Mouse (Mus musculus) large intestine, adult 2 months (tissue): ENCODE measurements at regions not wholly inside any gene's neighbourhood (a gene's known extent, or its start where the extent isn't known, plus 50 kb on each side); places are given as distances from the start of the nearest gene placed in this dataset.

Experiments used
- DNase-seq: peaks from one replicate; pipeline ENCODE4 v3.0.0-alpha.2; 2012; ENCODE audit warnings: low read depth, low spot score
- WGBS: fragments of 180-500 bp; shearing (Covaris S2); methylation state at CpG from one replicate; pipeline ENCODE4 v1.1.7; 2018; 5-methylcytosine and 5-hydroxymethylcytosine counted together

DNA sequence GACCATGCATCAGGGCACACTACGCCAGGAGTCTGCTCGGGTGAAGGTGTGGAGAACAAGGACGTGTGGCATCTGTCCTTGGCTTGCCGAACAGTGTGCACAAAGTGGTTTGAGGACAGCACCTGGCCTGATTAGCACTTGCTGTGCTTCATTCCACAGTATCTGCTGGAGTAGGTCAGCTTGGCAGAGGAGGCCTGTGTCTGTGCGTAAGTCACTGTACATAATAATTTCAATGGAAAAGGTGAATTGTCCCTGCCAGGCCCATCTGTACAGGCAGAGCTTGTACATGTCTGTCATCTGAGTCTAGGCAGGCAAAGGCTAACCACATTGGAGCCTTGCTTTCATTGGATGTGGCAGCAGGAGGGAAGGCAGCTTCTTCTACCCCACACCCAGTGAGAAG, 979.5 kb upstream of the Car8 start:
- whole genome bisulfite sequencing = 90% methylated on average over 5 of the region's 5 CpGs
- no peak for DNase-seq

DNA sequence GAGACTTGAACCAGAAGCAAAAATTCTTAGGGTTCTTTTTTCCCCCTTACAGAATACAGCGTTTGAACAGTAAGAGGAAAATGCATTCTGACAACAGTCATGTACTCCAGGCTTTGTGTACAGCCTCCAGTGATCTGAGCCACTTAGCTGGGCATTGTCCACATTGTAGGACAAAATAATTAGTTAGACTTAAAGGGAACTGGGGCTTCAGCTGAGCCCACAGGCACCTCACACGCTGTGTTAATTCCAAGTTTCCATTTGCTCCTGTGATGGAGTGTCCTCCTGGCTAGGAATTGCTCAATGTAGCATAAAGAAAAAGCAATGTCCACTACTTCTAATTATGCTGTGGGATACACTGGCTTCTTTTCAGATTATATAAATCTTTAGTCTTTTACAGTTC, 969.8 kb upstream of the Car8 start:
- WGBS = 88% methylated on average over 2 of the region's 2 CpGs
- DNase-seq = no peak

- no peak for DNase-seq
- WGBS = 59% methylated on average over 2 of the region's 2 CpGs
These were observed 961.2 kb upstream of the Car8 start for GRCm38 (mm10) chr4:9200012-9200411.

DNA sequence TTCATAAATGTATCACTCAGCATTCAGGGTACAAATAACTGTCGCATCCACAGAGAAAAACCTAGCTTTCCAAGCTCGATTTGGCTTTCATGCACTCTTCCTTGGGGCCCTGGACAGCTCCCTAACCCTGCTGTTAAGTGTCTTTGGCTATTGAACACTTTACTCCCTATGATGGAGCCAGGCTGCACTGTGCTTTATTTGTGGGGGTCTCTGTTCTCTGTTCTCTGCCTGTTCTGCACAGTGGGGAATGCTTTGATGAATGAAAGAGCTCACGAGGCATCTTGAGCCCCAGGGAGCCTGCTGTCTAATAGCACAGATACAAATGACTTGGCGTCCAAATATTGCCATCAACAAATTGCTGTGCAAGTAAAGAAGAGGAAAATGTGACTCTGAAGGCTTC, 957.6 kb upstream of the Car8 start:
- WGBS = 62% methylated on average over 4 of the region's 4 CpGs

GRCm38 (mm10) chr4:9193121-9193520, 954.3 kb upstream of the Car8 start:
- WGBS = 77% methylated on average over 6 of the region's 6 CpGs
- no peak for DNase-seq

More for the DNA sequence above, 957.6 kb upstream of the Car8 start:
- DNase-seq = no peak

- WGBS = 44% methylated on average over 14 of the region's 14 CpGs
- DNase-seq = no peak
These were observed 946.5 kb upstream of the Car8 start for GRCm38 (mm10) chr4:9185156-9185875.

DNA sequence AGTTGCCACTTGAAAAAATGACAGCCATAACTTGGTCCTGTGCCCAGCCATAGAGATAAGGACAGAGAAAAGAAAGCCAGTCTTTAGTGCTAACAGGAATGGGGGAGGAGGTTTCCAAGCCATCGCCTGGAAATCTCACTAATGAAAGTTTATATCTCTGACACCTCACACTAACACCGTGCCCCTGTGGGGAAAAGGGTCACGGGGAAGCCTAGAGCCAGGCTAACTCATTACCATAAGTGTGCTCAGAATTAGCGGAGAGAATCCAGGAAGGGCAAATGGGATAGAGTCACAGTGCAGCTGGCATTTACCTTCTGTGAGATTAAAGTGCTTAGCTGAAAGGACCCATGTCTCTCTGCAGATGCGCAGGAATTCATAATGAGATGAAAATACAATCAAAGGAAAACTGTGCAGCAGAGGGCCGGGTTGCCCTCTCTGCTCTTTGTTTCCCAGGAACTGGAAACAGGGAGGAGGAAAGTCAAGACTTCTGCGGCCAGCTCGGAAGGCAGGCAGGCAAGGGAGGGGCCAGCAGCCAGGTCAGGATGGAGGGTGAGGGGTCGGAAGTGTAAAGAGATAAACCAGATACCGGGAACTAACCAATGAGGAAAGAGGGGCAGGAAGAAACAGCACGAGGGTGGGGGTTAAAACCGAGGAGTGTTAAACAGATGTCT, 945.7 kb upstream of the Car8 start:
- DNase-seq = no peak

GRCm38 (mm10) chr4:9174365-9174764, 935.5 kb upstream of the Car8 start:
- WGBS = 65% methylated on average over 1 of the region's 1 CpGs
- no peak for DNase-seq

More for the DNA sequence above, 945.7 kb upstream of the Car8 start:
- 3% methylated on average over 12 of the region's 12 CpGs for WGBS

DNA sequence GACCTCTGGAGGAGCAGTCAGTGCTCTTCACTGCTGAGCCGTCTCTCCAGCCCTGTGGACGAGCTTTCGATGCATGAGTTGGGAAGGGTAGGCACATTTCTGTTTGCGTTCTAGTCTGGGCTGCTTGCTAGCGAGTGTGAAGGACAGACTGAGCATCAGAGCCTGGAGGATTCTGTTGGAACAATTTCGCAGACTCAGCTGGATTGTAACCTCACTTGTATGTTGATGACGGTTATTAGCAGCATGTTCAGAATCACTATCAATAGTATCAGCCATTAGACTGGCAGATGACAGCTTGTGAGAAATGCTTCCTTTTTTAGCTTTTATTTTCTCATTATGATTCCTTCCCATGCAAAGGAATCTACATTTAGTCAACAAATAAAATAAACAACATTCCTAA, 923.5 kb upstream of the Car8 start:
- DNase-seq = no peak
- WGBS = 77% methylated on average over 7 of the region's 7 CpGs

DNA sequence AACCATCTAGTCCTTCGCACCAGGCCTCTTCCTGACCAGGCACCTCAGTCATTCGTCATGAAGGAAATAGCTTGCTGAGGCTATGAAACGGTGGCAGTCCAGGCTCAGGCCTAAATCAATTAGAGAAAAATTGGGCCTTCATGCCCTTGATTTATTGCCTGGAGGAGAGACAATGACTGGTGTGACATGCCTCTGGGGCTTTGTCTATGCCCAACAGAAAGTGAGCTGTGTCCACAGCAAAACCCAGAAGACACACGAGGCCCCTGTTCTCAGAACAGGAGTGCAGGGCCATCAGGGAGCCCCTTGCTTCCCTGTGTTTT, 922.9 kb upstream of the Car8 start:
- DNase-seq = no peak
- 55% methylated on average over 4 of the region's 4 CpGs for WGBS

GRCm38 (mm10) chr4:9161068-9161813, 922.4 kb upstream of the Car8 start:
- WGBS = 74% methylated on average over 11 of the region's 11 CpGs
- no peak for DNase-seq

DNA sequence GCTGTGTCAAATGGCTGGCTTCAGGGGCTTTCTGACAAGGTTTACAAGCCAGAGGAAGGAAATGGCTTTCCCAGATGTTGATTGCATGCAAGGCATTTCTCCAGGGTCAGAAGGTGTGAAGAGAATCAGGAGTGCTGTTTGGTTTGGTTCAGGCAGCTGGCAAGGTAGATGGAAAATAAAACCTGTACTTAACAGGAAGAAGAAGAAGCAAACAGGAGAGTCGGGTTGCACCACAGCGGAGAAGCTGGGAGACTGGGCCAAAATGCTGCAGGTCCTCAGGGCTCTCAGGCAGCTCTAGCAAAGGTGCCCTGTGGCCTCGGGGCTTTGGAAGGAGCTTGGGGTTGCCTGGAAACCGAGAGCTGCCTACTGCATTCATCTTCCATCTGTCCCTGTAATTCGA, 908.9 kb upstream of the Car8 start:
- no peak for DNase-seq
- 16% methylated on average over 5 of the region's 5 CpGs for WGBS

DNA sequence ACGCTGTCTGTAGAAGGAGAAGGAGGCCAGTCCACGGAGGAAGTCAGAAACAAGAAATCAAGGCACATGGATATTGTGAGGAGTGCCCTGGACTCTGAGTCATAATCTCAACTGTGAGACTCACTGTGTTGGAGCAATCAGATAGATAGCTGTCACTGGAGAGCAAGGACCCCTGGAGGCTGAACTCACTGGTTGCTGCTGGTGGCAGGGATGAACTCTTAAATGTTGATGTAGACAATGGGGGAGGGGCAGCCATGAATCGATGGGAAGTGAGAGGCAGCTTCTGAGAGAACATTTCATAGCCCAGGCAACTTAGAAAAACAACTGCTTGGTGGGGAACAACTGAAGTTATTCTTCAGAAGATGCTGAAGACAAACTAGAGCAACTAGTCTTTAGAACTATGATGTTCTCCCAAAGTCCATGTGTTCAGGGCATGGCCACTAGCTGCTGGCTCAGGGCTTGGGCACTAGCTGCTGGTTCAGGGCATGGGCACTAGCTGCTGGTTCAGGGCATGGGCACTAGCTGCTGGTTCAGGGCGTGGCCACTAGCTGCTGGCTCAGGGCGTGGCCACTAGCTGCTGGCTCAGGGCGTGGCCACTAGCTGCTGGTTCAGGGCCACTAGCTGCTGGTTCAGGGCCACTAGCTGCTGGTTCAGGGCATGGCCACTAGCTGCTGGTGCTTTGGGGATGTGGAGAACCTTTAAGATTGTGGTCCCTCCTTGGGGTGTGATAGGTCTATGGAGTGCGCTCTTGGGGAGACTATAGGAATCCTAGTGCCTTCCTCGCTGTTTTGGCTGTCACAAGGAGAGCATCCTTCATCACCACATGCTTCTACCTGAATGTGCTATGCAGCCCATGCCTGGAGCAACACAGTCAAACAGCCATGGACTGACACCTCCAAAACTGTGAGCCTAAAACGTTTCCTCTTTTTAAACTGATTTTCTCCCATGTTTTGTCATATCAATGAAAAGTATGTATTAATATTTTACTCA, 905.7 kb upstream of the Car8 start:
- DNase-seq = no peak
- 68% methylated on average over 9 of the region's 9 CpGs for WGBS

GRCm38 (mm10) chr4:9143087-9143486, 904.2 kb upstream of the Car8 start:
- DNase-seq = no peak
- WGBS = 91% methylated on average over 3 of the region's 3 CpGs

DNA sequence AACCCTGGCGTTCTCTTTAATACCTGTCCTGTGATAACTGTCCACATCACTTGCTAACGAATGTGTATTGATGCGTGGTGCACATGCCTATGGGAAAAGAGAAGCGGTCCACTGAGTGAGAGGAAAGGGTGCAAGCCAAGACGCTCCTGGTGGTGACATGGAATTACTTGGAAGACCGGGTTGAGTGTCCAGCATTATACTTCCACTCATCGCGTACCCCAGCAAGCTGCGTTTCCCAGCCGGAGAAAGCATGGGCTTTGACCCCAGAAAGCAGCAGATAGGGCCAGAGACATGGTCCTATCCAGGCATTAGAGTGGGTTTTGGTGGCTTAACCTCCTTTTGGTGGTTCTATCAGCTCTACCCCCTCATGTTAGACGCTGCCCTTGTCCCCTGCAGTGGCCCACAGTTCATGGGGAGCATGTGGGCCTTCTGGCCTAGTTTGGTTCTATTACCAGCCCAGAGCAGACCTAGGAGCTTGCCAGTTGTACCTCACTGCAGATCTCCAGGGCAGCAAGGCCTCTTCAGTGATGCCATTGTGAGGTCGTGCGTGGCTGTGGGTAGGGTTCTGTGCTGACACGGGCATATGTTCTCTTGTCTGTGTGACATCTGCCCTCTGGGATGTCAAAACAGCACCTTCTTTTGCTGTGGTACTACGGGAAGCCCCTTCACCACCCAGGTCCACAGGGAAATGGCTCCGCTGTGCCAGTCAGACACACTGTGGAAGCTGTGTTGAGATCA, 903.3 kb upstream of the Car8 start:
- WGBS = 89% methylated on average over 16 of the region's 16 CpGs

GRCm38 (mm10) chr4:9140691-9141090, 901.9 kb upstream of the Car8 start:
- DNase-seq = no peak
- WGBS = 84% methylated on average over 3 of the region's 3 CpGs

More for the DNA sequence above, 903.3 kb upstream of the Car8 start:
- DNase-seq = no peak

GRCm38 (mm10) chr4:9136657-9137056, 897.8 kb upstream of the Car8 start:
- WGBS = 80% methylated on average over 13 of the region's 13 CpGs
- DNase-seq = no peak

GRCm38 (mm10) chr4:9136188-9136569, 897.3 kb upstream of the Car8 start:
- WGBS = 25% methylated on average over 10 of the region's 10 CpGs
- DNase-seq = no peak
